Mouse (Mus musculus): ENCODE data around the gene Pde11a.

Gene Pde11a

DNA sequence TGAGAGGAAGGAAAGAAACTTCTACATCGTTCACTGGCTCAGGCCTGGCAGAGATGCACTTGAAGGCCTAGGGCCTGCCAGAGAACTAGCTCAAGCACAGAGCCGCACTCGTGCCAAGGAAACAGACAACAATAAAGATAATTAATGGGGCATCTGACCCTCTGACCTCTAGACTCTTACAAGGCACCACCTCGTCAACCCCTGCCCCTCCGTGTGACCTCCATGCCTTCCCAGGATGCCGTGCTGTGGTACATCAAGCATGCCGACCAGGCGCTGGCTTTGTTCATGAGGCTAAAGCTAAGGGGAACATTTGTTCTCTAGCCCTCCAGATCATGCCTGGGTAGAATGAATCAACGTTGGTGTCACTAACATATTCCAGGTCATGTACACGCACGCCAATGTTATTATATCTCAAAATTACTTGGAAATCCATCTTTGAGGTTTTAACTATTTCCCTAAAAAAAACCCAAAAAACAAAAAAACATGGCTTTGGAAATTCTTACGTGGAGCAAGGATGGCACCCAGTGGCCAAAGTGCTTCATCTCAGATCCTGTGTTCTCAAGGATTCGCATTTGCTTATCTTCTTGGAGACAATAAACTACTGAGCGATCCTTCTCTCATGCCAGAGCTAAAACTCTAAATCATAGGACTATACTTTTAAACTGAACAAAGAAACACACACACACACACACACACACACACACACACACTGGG, 236.5 kb downstream of the Pde11a start:
- no peaks in the 10 kb centered on the region for H3K27me3 ChIP-seq (ENCODE audit: control insufficient read depth, insufficient read depth, low read length, poor library complexity, severe bottlenecking)
- DNase-seq (ENCODE audit: low read depth, low spot score) = no peak
- no peaks in the 10 kb centered on the region for H3K36me3 ChIP-seq (ENCODE audit: control insufficient read depth, insufficient read depth, low read length, poor library complexity, severe bottlenecking)

DNA sequence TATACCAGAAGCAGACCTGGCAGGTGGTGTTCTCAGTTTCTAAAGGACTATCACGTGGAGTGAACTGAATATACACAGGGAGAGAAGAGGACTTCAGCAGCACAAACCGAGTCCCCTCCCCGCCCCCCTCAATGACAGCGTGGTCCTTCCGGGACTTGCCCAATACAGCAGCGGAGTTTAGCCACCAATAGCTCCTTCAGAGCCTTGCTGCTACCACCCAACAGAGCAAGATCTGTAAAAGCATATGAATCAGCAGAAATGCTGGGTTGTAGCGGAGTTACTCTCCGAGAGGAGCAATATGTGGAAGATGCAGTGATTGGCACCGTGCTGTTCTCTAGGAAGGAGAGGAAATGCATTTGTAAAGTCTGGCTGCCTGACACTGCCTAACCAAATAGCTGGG, 238.0 kb downstream of the Pde11a start:
- Histone ChIP-seq H3K36me3 (ENCODE audit: control insufficient read depth, insufficient read depth, low read length, poor library complexity, severe bottlenecking) (no peaks in the 10 kb centered on the region), H3K27me3 (ENCODE audit: control insufficient read depth, insufficient read depth, low read length, poor library complexity, severe bottlenecking) (no peaks in the 10 kb centered on the region)
- no peak for DNase-seq (ENCODE audit: low read depth, low spot score)

DNA sequence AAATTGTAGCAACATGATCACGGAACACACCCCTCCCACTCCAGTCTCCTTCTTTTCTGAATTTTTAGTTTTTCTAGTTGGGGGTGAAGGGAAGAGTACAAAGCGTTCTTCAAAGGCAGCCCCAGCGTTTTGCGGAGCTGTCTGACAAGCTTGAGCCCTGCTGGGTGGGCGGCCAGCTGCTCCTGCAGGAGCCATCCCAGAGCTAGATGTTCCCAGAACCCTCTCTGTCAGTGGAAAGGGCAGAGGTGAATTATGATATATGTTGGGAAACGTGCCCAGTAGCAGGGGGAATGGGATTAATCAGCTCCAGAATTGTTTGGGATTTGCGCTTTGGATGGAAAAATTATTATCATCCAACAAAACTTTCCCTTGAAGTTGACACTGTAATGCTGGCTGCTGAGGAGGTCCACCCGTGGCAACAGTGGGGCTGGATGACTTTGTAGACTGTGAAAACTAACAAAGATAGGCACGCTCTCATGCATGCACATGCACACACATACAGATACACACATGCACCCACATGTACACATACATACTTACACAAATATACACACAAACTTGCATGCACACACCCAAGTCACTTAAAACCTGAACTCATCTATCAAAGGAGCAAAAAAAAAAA, 238.7 kb downstream of the Pde11a start:
- DNase-seq (ENCODE audit: low read depth, low spot score) = no peak
- no peaks in the 10 kb centered on the region for H3K36me3 ChIP-seq (ENCODE audit: control insufficient read depth, insufficient read depth, low read length, poor library complexity, severe bottlenecking)
- H3K27me3 ChIP-seq (ENCODE audit: control insufficient read depth, insufficient read depth, low read length, poor library complexity, severe bottlenecking) = no peaks in the 10 kb centered on the region

DNA sequence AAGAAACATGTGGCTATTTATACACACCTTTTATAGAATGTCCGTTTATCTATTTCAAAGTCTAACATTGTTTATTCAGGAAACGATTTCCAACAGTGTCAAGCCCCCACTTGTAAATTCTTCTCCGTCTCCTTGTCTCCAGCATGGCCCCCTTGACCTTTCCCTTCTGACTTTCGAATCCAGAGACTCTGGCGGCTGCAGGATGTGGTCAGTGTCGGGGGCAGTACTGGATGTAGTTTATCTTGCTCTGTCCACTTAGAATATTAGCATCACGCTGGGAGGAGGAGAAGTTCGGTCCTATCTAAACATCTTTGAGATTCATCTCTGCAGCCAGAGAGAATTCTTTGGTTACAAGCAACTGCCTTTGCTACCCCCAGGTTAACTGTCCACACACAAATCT, 240.2 kb downstream of the Pde11a start:
- no peaks in the 10 kb centered on the region for H3K36me3 ChIP-seq (ENCODE audit: control insufficient read depth, insufficient read depth, low read length, poor library complexity, severe bottlenecking)
- no peaks in the 10 kb centered on the region for H3K27me3 ChIP-seq (ENCODE audit: control insufficient read depth, insufficient read depth, low read length, poor library complexity, severe bottlenecking)
- no peak for DNase-seq (ENCODE audit: low read depth, low spot score)

DNA sequence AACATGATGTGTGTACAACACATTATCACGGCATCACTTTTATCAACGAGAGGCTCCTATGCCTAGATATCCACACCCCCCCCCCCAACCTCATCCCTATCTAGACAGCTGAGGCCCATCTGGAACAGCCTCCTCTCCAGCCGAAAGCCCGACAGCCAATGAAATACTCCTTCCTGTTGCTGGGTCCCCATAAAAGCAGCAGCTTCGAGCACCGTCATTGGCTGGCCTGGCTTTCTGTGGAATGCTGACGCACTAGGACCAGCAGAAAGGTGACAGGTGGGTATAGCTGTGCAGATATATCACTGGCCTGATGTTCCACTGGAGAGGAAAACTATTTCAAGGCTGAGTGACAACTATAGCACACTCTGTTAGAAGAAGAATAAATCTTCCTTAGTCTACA, 240.7 kb downstream of the Pde11a start:
- Histone ChIP-seq H3K36me3 (ENCODE audit: control insufficient read depth, insufficient read depth, low read length, poor library complexity, severe bottlenecking) (no peaks in the 10 kb centered on the region), H3K27me3 (ENCODE audit: control insufficient read depth, insufficient read depth, low read length, poor library complexity, severe bottlenecking) (no peaks in the 10 kb centered on the region)
- no peak for DNase-seq (ENCODE audit: low read depth, low spot score)

DNA sequence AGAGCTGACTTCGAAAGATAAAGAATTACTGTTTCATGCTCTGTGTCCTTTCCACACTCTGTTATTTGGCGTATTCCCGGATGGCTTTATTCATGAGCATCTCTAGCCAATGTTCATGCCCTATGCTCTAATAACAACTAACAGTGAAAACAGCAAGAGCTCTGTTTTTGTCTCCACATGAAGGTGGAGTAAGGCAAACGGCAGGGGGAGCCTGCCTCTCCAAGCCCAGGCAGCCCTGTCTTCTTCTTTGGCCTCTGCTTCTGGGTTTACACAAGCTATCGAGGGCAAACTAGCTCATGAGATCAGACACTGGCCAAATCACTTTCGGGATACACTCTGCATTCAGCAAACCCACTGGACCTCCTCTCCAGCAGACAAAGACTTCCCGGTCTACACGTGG, 241.3 kb downstream of the Pde11a start:
- Histone ChIP-seq H3K36me3 (ENCODE audit: control insufficient read depth, insufficient read depth, low read length, poor library complexity, severe bottlenecking) (no peaks in the 10 kb centered on the region), H3K27me3 (ENCODE audit: control insufficient read depth, insufficient read depth, low read length, poor library complexity, severe bottlenecking) (no peaks in the 10 kb centered on the region)
- no peak for DNase-seq (ENCODE audit: low read depth, low spot score)

DNA sequence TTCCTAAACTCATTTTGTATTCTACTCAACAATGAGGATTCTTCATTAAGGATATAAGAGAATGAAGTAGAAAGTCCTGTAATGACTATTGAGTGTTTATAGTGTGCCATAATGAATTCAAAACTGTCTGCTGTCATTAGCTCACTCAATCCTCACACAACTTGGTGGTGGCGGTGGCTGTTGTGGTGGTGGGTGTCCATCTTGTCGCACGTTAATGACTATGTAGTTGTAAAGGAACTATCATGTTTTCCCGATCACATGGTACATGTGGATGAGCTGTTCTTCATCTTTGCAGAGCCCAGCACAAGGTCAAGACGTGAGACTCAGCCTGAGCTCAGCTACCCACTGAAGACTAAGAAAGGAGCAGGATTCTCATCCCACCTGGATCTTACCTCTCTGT, 242.7 kb downstream of the Pde11a start:
- DNase-seq (ENCODE audit: low read depth, low spot score) = no peak
- H3K27me3 ChIP-seq (ENCODE audit: control insufficient read depth, insufficient read depth, low read length, poor library complexity, severe bottlenecking) = no peaks in the 10 kb centered on the region
- no peaks in the 10 kb centered on the region for H3K36me3 ChIP-seq (ENCODE audit: control insufficient read depth, insufficient read depth, low read length, poor library complexity, severe bottlenecking)

DNA sequence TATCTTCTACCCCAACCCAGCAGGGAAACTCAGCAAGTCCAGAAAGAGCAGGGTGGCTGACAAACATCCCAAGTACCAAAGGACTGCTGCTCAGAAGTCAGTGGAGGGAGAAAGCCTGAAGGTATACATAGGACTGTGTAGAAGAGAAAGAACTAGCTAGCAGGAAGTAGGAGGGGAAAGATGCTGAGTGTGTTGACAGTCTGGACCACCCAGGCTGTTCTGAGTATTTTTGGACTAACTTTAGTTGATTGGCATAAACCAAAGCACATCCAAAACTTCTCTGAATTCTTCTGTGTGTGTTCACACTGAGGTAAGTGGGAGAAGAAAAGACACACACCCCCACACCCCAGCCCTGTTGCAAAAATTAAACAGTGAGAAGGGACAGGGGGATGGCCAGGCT, 248.1 kb downstream of the Pde11a start:
- no peaks in the 10 kb centered on the region for H3K27me3 ChIP-seq (ENCODE audit: control insufficient read depth, insufficient read depth, low read length, poor library complexity, severe bottlenecking)
- no peak for DNase-seq (ENCODE audit: low read depth, low spot score)
- H3K36me3 ChIP-seq (ENCODE audit: control insufficient read depth, insufficient read depth, low read length, poor library complexity, severe bottlenecking) = no peaks in the 10 kb centered on the region

DNA sequence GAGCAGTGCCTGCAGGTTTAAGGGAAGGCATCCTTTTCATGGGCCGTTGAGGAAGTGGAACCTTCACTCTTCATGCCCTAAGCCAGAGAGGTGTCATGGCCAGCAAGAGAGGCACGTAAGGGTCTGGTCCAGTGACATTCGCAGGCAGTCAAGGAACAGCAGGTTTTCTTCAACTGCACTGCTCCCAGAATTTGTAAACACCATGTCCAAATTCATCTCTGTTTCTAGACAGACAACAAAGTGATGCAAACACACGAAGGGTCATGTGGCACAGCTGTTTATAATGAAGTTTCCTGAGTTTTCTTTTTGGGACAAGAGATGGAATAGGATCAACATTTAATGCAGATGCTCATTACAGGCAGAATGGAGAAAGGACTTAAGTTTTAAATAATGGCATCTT, 249.7 kb downstream of the Pde11a start:
- DNase-seq (ENCODE audit: low read depth, low spot score) = no peak
- Histone ChIP-seq H3K27me3 (ENCODE audit: control insufficient read depth, insufficient read depth, low read length, poor library complexity, severe bottlenecking) (no peaks in the 10 kb centered on the region), H3K36me3 (ENCODE audit: control insufficient read depth, insufficient read depth, low read length, poor library complexity, severe bottlenecking) (no peaks in the 10 kb centered on the region)

DNA sequence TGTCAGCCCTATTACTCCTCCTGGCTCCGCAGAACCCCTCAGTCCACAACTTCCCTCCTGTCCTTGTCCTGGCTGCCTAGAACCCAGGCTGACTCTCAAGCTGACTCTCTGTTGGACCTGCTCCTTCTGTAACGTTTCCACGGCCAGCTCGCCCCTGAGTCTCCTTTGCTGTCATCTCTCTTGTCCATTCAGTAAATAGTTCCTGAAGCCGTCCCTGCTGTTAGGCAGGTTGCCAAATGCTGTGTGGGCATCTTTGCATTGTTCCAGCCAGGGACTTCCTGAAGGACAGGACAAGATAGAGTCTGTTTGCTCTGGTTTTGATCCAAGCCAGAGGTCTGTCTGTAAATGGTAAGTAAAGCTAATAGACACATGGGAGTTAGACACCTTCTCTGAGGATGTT, 250.2 kb downstream of the Pde11a start:
- DNase-seq (ENCODE audit: low read depth, low spot score) = no peak
- H3K36me3 ChIP-seq (ENCODE audit: control insufficient read depth, insufficient read depth, low read length, poor library complexity, severe bottlenecking) = no peaks in the 10 kb centered on the region

DNA sequence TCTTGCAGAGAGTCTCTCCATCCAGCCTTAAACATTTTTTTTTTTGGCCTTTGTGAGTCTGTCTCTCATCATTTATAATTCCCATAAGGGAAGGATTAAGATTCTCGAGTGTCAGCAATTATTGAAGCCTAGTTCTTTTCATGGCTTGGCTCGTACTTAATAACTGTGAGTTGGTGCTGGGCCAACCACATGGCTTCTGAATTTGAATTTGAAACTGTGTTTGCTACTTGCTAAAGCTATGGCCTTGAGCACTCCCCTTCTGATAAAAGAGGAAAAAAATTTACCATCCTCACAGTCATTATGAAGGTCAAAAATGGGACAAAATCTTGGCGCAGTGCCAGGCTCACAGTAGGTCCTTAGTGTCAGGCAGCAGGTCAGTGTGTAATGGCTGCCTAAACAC, 251.4 kb downstream of the Pde11a start:
- DNase-seq (ENCODE audit: low read depth, low spot score) = no peak
- no peaks in the 10 kb centered on the region for H3K27me3 ChIP-seq (ENCODE audit: control insufficient read depth, insufficient read depth, low read length, poor library complexity, severe bottlenecking)
- no peaks in the 10 kb centered on the region for H3K36me3 ChIP-seq (ENCODE audit: control insufficient read depth, insufficient read depth, low read length, poor library complexity, severe bottlenecking)

More for the DNA sequence above, 250.2 kb downstream of the Pde11a start:
- H3K27me3 ChIP-seq (ENCODE audit: control insufficient read depth, insufficient read depth, low read length, poor library complexity, severe bottlenecking) = no peaks in the 10 kb centered on the region

DNA sequence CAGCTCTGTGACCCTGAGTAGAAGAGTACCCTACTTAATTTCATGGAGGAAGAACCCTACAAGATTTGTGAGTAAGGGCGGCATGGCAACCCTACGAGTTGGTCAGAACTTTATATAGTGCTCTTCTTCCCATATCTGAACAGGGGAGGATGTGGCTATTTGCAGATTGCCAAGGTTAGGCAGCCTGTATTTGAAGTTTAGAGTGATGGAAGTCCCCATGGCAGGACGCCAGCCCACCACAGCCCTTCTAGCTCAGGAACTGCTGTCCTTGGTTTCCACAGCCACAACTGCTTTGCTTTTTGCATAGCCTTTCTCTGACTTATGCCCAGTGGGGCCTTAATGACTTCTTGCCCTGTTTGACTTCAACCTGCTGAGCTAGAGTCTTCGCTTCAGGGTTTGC, 253.6 kb downstream of the Pde11a start:
- no peaks in the 10 kb centered on the region for H3K27me3 ChIP-seq (ENCODE audit: control insufficient read depth, insufficient read depth, low read length, poor library complexity, severe bottlenecking)
- DNase-seq (ENCODE audit: low read depth, low spot score) = no peak
- H3K36me3 ChIP-seq (ENCODE audit: control insufficient read depth, insufficient read depth, low read length, poor library complexity, severe bottlenecking) = no peaks in the 10 kb centered on the region

DNA sequence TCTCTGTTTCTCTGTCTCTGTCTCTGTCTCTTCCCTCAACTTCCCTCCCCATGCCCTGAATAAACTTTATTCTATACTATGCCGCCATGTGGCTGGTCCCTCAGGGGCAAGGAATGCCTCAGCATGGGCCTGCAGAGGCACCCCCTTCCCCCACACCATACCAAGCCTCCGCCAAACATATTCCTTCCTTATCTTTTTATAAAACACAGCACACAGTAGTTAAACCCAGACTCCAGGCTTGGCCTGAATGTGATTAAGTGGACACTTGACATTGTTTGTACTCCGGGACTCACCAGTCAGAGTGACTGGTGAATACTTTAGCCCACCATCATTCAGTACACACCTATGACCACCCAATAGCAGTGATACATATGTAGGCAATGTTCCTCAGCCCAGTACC, 254.7 kb downstream of the Pde11a start:
- H3K36me3 ChIP-seq (ENCODE audit: control insufficient read depth, insufficient read depth, low read length, poor library complexity, severe bottlenecking) = no peaks in the 10 kb centered on the region
- no peak for DNase-seq (ENCODE audit: low read depth, low spot score)
- H3K27me3 ChIP-seq (ENCODE audit: control insufficient read depth, insufficient read depth, low read length, poor library complexity, severe bottlenecking) = no peaks in the 10 kb centered on the region

DNA sequence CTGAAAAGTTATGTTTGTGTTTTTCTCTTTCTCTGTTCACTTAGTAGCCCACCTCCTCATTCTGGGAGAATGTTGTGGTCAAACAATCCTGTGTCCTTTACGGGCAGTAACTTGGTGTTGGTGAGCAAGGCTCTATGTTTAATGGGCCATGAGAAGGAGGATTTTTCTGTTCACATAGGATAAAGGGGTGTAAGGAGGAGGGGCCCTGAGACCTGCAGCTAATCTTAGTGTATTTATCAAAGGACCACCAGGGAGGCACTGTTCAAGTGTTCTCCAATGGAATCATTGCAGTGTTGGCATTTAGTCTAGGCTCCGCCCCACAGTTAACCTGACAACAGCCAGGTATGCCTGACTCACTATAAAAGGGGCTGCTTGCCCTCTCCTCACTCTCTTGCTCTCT, 255.2 kb downstream of the Pde11a start:
- H3K27me3 ChIP-seq (ENCODE audit: control insufficient read depth, insufficient read depth, low read length, poor library complexity, severe bottlenecking) = no peaks in the 10 kb centered on the region
- H3K36me3 ChIP-seq (ENCODE audit: control insufficient read depth, insufficient read depth, low read length, poor library complexity, severe bottlenecking) = no peaks in the 10 kb centered on the region
- no peak for DNase-seq (ENCODE audit: low read depth, low spot score)

DNA sequence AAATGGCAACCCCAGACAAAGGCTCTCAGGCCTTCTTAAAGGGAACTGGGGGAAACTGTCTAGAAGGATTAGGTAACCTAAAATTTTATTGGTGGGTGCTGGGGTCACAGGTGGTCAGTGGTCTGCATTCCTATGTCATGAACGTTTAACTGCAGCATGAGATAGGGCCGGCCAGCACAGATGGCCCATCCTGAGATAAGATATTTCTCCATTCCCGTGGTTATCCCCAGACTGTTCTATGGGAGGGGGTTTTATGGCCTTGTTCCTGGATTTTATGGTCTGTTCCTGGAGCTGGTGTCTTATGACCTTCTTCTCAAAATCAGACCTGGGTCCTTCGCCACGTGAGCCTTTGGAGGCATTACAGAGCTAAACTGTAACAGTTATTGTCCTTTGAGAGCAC, 256.6 kb downstream of the Pde11a start:
- no peak for DNase-seq (ENCODE audit: low read depth, low spot score)
- H3K27me3 ChIP-seq (ENCODE audit: control insufficient read depth, insufficient read depth, low read length, poor library complexity, severe bottlenecking) = no peaks in the 10 kb centered on the region
- no peaks in the 10 kb centered on the region for H3K36me3 ChIP-seq (ENCODE audit: control insufficient read depth, insufficient read depth, low read length, poor library complexity, severe bottlenecking)

DNA sequence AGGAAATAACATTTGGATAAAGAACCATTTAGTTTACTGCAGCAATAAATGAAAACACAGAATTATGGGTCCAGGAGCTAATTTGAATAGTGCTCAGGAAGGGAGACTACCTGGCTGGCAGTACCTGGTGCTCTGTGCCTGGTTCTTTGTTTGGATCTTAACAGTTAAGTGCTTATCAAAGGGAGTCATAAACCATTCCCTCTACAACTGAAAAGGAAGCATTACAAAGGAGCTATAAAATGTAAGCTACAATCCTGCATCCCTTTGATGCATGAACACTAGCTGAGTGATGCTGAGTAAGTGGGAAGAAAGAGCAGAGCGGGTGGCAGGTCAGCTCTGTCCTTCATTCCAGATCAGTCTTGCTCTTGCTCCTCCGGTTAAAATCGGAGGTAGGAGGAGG, 258.0 kb downstream of the Pde11a start:
- no peak for DNase-seq (ENCODE audit: low read depth, low spot score)
- H3K36me3 ChIP-seq (ENCODE audit: control insufficient read depth, insufficient read depth, low read length, poor library complexity, severe bottlenecking) = no peaks in the 10 kb centered on the region

More for the DNA sequence above, 258.0 kb downstream of the Pde11a start:
- no peaks in the 10 kb centered on the region for H3K27me3 ChIP-seq (ENCODE audit: control insufficient read depth, insufficient read depth, low read length, poor library complexity, severe bottlenecking)

All from splenic B cell, adult 2 months (primary cell).